In genomic region chr13:83266591-83266990, GRCm38 (mm10) we compare ENCODE assay signal across 33 mouse cellular contexts.
"Had no signal": no experiment of that assay in that cellular context is flagged by ENCODE, and none has a peak within 500 bp of the region (broad histone marks: within the 10 kb centered on the region; RNA-seq: fewer than 3 reads in every experiment).

No protein-coding gene starts in this region.

- ATAC-seq: hindbrain, embryonic 16.5 days; hindbrain, postnatal 0 days; inflammation-experienced regulatory T-cells, adult 6 months; intestine, embryonic 15.5 days; intestine, embryonic 16.5 days; intestine, postnatal 0 days had no signal

- H3K4me3 ChIP-seq: heart, embryonic 10.5 days; heart, embryonic 12.5 days; heart, embryonic 13.5 days; heart, embryonic 15.5 days; hindbrain, embryonic 10.5 days; hindbrain, embryonic 12.5 days; hindbrain, embryonic 13.5 days; hindbrain, embryonic 15.5 days; intestine, embryonic 15.5 days; layer of hippocampus, adult 2 months; left cerebral cortex, adult 2 months had no signal

- H3K4me1 ChIP-seq: heart, embryonic 13.5 days; heart, embryonic 15.5 days; hindbrain, embryonic 10.5 days; hindbrain, embryonic 12.5 days; hindbrain, embryonic 13.5 days; hindbrain, embryonic 15.5 days; intestine, embryonic 15.5 days had no signal

- H3K9me3 ChIP-seq: heart, embryonic 10.5 days; heart, embryonic 12.5 days; heart, embryonic 13.5 days; heart, embryonic 15.5 days; hindbrain, embryonic 10.5 days; hindbrain, embryonic 12.5 days; hindbrain, embryonic 13.5 days; hindbrain, embryonic 15.5 days; intestine, embryonic 15.5 days had no signal

- H3K27ac ChIP-seq: heart, embryonic 10.5 days; heart, embryonic 13.5 days; heart, embryonic 15.5 days; hindbrain, embryonic 10.5 days; hindbrain, embryonic 12.5 days; hindbrain, embryonic 13.5 days; hindbrain, embryonic 14.5 days; hindbrain, embryonic 15.5 days; hindbrain, postnatal 0 days; intestine, embryonic 15.5 days; layer of hippocampus, adult 2 months; left cerebral cortex, adult 2 months had no signal

- H3K36me3 ChIP-seq: heart, embryonic 10.5 days; heart, embryonic 12.5 days; heart, embryonic 13.5 days; heart, embryonic 15.5 days; hindbrain, embryonic 10.5 days; hindbrain, embryonic 12.5 days; hindbrain, embryonic 13.5 days; hindbrain, embryonic 15.5 days; intestine, embryonic 15.5 days had no signal

- H3K4me2 ChIP-seq: heart, embryonic 11.5 days; heart, embryonic 12.5 days; heart, embryonic 13.5 days; heart, embryonic 15.5 days; hindbrain, embryonic 12.5 days; hindbrain, embryonic 13.5 days; hindbrain, embryonic 14.5 days; hindbrain, embryonic 15.5 days; intestine, embryonic 15.5 days had no signal

- H3K9ac ChIP-seq: heart, embryonic 12.5 days; heart, embryonic 13.5 days; heart, embryonic 15.5 days; hindbrain, embryonic 12.5 days; hindbrain, embryonic 13.5 days; hindbrain, embryonic 14.5 days; hindbrain, embryonic 15.5 days; intestine, embryonic 15.5 days had no signal

- H3K27me3 ChIP-seq: heart, embryonic 12.5 days; heart, embryonic 13.5 days; heart, embryonic 15.5 days; hindbrain, embryonic 12.5 days; hindbrain, embryonic 13.5 days; hindbrain, embryonic 15.5 days; intestine, embryonic 15.5 days had no signal

- DNase-seq: heart, postnatal 10 days; heart, postnatal 14 days; heart, postnatal 36 days; heart, postnatal 4 days; kidney, adult 11 months; kidney, adult 18-20 months; kidney, adult 2 months; kidney, adult 8-10 months; kidney, postnatal 10 days; kidney, postnatal 14 days; kidney, postnatal 25 days; kidney, postnatal 36 days; kidney, postnatal 4 days; layer of hippocampus, adult 9-11 months; layer of hippocampus, postnatal 36 days had no signal
